Mouse (Mus musculus) erythroblast, embryonic 14.5 days (primary cell): ENCODE measurements around the gene Oard1.

Experiments used
- GATA1 ChIP-seq: IDR thresholded peaks from 2 replicates; pipeline ENCODE4 v1.6.1; 2012; ENCODE audit warnings: low read length, inconsistent platforms, mixed read lengths
- TAL1 ChIP-seq: IDR thresholded peaks from 3 replicates; pipeline ENCODE4 v1.6.1; 2012; ENCODE audit warnings: low read length, inconsistent platforms, mixed read lengths

DNA sequence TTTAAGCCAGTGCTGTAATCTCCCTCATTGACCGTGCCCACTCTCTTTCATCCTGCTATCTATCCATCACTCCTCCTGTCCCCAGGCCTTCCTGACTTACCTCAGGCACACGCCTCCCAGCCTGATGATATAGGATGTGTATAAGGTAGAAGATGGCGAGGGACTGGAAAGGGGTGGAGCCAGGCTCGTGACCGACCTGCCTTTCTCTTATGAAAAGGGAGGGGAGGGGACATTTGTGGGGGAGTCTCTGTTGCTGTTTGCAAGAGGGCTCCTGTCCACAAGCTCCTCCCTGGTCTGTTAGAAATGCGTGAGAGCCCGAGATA is 41.5 kb downstream of the Oard1 start, which contains the start of gene Tspo2:
- TF ChIP-seq GATA1 (no peak), TAL1 (no peak)
